ENCODE assay signal across 8 mouse cellular contexts in genomic region chr13:25269039-25269438, GRCm38 (mm10). TPM values are rescaled to one million over a fixed set of nuclear protein-coding genes. Genes with fewer than 3 reads are reported as not detected.
DNase-seq lines count a peak whose midpoint lies in the region; ATAC-seq and TF ChIP-seq lines count a peak whose summit lies in the region.

No protein-coding gene starts in this region.

- H3K9ac ChIP-seq in forebrain, embryonic 13.5 days, result 0 out of 2 replicates have a peak overlapping the region, but pooled peaks have one; percentile 69
- H3K9ac ChIP-seq in stomach, embryonic 15.5 days, result no peak overlapping the region

- peaks cover 8% of the 10 kb centered on the region for H3K4me1 ChIP-seq in forebrain, embryonic 13.5 days
- no peaks in the 10 kb centered on the region for H3K4me1 ChIP-seq in kidney, adult 2 months (ENCODE audit: control insufficient read depth, insufficient read depth, low read length)
- H3K4me1 ChIP-seq in stomach, embryonic 15.5 days, result 0 out of 2 replicates have a peak, but pooled peaks cover 3% of the 10 kb centered on the region

- DNase-seq in right cerebral cortex, postnatal 4 days, result peak; percentile 32
- no peak for DNase-seq in right cerebral cortex, postnatal 25 days
- peak; percentile 60 for DNase-seq in kidney, adult 2 months
- DNase-seq in lung, postnatal 14 days, result peak; percentile 66
- DNase-seq in left cerebral cortex, adult 11 months (ENCODE audit: low spot score), result no peak

- peak overlapping the region; percentile 69 for H3K4me2 ChIP-seq in forebrain, embryonic 13.5 days
- H3K4me2 ChIP-seq in stomach, embryonic 15.5 days, result no peak overlapping the region

- no peak for TF ChIP-seq POLR2A in kidney, adult 2 months (IDR thresholded peaks at IDR 0.05; ENCODE audit: low read depth, low read length)

- peak; percentile 47; the same call in 1 of the 2 replicates for ATAC-seq in cerebellum, adult (ENCODE audit: insufficient number of reproducible peaks, low FRiP score, low TSS enrichment)
- ATAC-seq in forebrain, embryonic 13.5 days, result peak; percentile 6; the same call in 1 of the 2 replicates
- 0 out of 2 replicates have a peak, but pooled peaks have one; percentile 53 for ATAC-seq in stomach, embryonic 15.5 days (ENCODE audit: insufficient read depth, low FRiP score, low read depth)

- no peaks in the 10 kb centered on the region for H3K36me3 ChIP-seq in forebrain, embryonic 13.5 days (ENCODE audit: poor library complexity, severe bottlenecking)
- no peaks in the 10 kb centered on the region for H3K36me3 ChIP-seq in kidney, adult 2 months (ENCODE audit: control insufficient read depth, insufficient read depth, low read length)
- H3K36me3 ChIP-seq in stomach, embryonic 15.5 days, result no peaks in the 10 kb centered on the region

- H3K9me3 ChIP-seq in forebrain, embryonic 13.5 days (replicated peaks), result no peaks in the 10 kb centered on the region
- H3K9me3 ChIP-seq in stomach, embryonic 15.5 days, result no peaks in the 10 kb centered on the region

- peak overlapping the region; percentile 45 for H3K4me3 ChIP-seq in forebrain, embryonic 13.5 days
- H3K4me3 ChIP-seq in kidney, adult 2 months (ENCODE audit: insufficient read depth, low read depth, low read length), result no peak overlapping the region
- no peak overlapping the region for H3K4me3 ChIP-seq in stomach, embryonic 15.5 days (replicated peaks)

- no peak overlapping the region for H3K27ac ChIP-seq in forebrain, embryonic 13.5 days
- no peak overlapping the region for H3K27ac ChIP-seq in kidney, adult 2 months (ENCODE audit: insufficient read depth, low read depth, low read length)
- no peak overlapping the region for H3K27ac ChIP-seq in stomach, embryonic 15.5 days

- TF ChIP-seq CTCF in kidney, adult 2 months (conservative IDR thresholded peaks at IDR 0.05; ENCODE audit: insufficient read depth, insufficient read length, low read depth, low read length), result no peak

- 14% methylated on average over 2 of the region's 2 CpGs for WGBS in forebrain, embryonic 13.5 days
- 1% methylated on average over 2 of the region's 2 CpGs for WGBS in kidney, adult 2 months
- 5% methylated on average over 2 of the region's 2 CpGs for WGBS in stomach, embryonic 15.5 days

- H3K27me3 ChIP-seq in forebrain, embryonic 13.5 days, result no peaks in the 10 kb centered on the region
- no peaks in the 10 kb centered on the region for H3K27me3 ChIP-seq in kidney, adult 2 months (replicated peaks; ENCODE audit: control insufficient read depth, insufficient read depth, low read length)
- H3K27me3 ChIP-seq in stomach, embryonic 15.5 days (replicated peaks), result no peaks in the 10 kb centered on the region

RNA-seq across cellular contexts. Expression of gene Nrsn1, which starts 1.3 kb away (rescaled TPM):
- 19.0 and 19.9 TPM in 2 replicates for polyA plus RNA-seq in forebrain, embryonic 13.5 days (2015; fragmentation: Nextera tagmentation; extraction: Ambion mirVana)
- polyA plus RNA-seq in kidney, adult 2 months (2012; rRNA removed), result 0.05 and 0.28 TPM in 2 replicates
- polyA plus RNA-seq in stomach, embryonic 15.5 days (2015; fragmentation: Nextera tagmentation; extraction: Ambion mirVana), result 4.1 and 4.8 TPM in 2 replicates

Comparison
In these comparisons a context has a peak if more than half of its experiments do, and no peak if none do; other contexts are left out.
1. DNase-seq: peak in right cerebral cortex, postnatal 4 days (single experiment), kidney, adult 2 months (single experiment) and lung, postnatal 14 days (single experiment); none in right cerebral cortex, postnatal 25 days (single experiment) and left cerebral cortex, adult 11 months (single experiment).
2. Peak in every context shown above with its lines, with median percentiles within 50 percentile points of each other: ATAC-seq.